18 mouse cellular contexts compared by ENCODE assay signal in genomic region chr7:126676631-126677220, GRCm38 (mm10). TPM values are rescaled to one million over a fixed set of nuclear protein-coding genes. Genes with fewer than 3 reads are reported as not detected.
DNase-seq lines count a peak whose midpoint lies in the region; ATAC-seq and TF ChIP-seq lines count a peak whose summit lies in the region.
"Had no signal": no experiment of that assay in that cellular context is flagged by ENCODE, and none has a peak within 500 bp of the region (broad histone marks: within the 10 kb centered on the region; RNA-seq: fewer than 3 reads in every experiment).

No protein-coding gene starts in this region.

- no peak for DNase-seq in heart, postnatal 10 days
- DNase-seq in liver, adult 2 months (ENCODE audit: extremely low read depth, low read depth, low spot score): no peak
- DNase-seq in liver: no peak
- no peak for DNase-seq in midbrain, embryonic 14.5 days
- DNase-seq: cerebellum, postnatal 14 days; embryo, embryonic 11 days; gastrocnemius, postnatal 14 days; layer of hippocampus, postnatal 36 days; retina, postnatal 1 day; right cerebral cortex, postnatal 4 days had no signal

- 64% methylated on average over 4 of the region's 4 CpGs for WGBS in heart, embryonic 16.5 days
- WGBS in liver, adult 2 months: 14% methylated on average over 4 of the region's 4 CpGs
- 77% methylated on average over 4 of the region's 4 CpGs for WGBS in midbrain, embryonic 14.5 days

- H3K9ac ChIP-seq in heart, embryonic 16.5 days (ENCODE audit: low read length): no peak overlapping the region
- peak overlapping the region; percentile 23 for H3K9ac ChIP-seq in liver, adult 2 months (ENCODE audit: low read depth, low read length)
- no peak overlapping the region for H3K9ac ChIP-seq in midbrain, embryonic 14.5 days (replicated peaks; ENCODE audit: low read length)
- H3K9ac ChIP-seq: embryonic facial prominence, embryonic 15.5 days; liver, embryonic 14.5 days; midbrain, embryonic 15.5 days had no signal

- intact Hi-C loops in heart, postnatal 10 days (cut with DNase I): no loop called here

- H3K9me3 ChIP-seq in heart, embryonic 16.5 days (replicated peaks; ENCODE audit: control insufficient read depth, low read length): no peaks in the 10 kb centered on the region
- H3K9me3 ChIP-seq in midbrain, embryonic 14.5 days (ENCODE audit: control insufficient read depth, low read length): no peaks in the 10 kb centered on the region
- H3K9me3 ChIP-seq: embryonic facial prominence, embryonic 15.5 days; forebrain, embryonic 10.5 days; midbrain, embryonic 15.5 days had no signal

- H3K79me2 ChIP-seq in liver, adult 2 months (ENCODE audit: control insufficient read depth, insufficient read depth, low read length): no peaks in the 10 kb centered on the region; the same call in 1 of the 2 replicates

- TF ChIP-seq POLR2A in liver, adult 2 months (IDR thresholded peaks at IDR 0.05; ENCODE audit: extremely low read depth, insufficient read depth, low read length): no peak
- no peak for TF ChIP-seq POLR2A in bone marrow macrophage, adult 2 months (IDR thresholded peaks at IDR 0.05; ENCODE audit: borderline replicate concordance, low read depth, low read length)

- no peaks in the 10 kb centered on the region for H3K27me3 ChIP-seq in heart, embryonic 16.5 days (ENCODE audit: control insufficient read depth, insufficient read depth, low read length)
- no peaks in the 10 kb centered on the region for H3K27me3 ChIP-seq in liver, adult 2 months (ENCODE audit: control insufficient read depth, insufficient read depth, low read length)
- no peaks in the 10 kb centered on the region for H3K27me3 ChIP-seq in midbrain, embryonic 14.5 days (ENCODE audit: control insufficient read depth, insufficient read depth, low read length)
- H3K27me3 ChIP-seq: embryonic facial prominence, embryonic 15.5 days; midbrain, embryonic 15.5 days had no signal

- peaks cover 17% of the 10 kb centered on the region for H3K4me1 ChIP-seq in heart, embryonic 16.5 days (ENCODE audit: control insufficient read depth, insufficient read depth, low read length)
- H3K4me1 ChIP-seq in liver, adult 2 months (ENCODE audit: control insufficient read depth, insufficient read depth, low read length): peaks cover 40% of the 10 kb centered on the region
- peaks cover 22% of the 10 kb centered on the region for H3K4me1 ChIP-seq in bone marrow macrophage, adult 2 months (ENCODE audit: control insufficient read depth, insufficient read depth, low read length)
- H3K4me1 ChIP-seq in brown adipose tissue, adult 24 weeks (ENCODE audit: control insufficient read depth, insufficient read depth, insufficient read length, low read length): peaks cover 18% of the 10 kb centered on the region
- no peaks in the 10 kb centered on the region for H3K4me1 ChIP-seq in midbrain, embryonic 14.5 days (ENCODE audit: control insufficient read depth, insufficient read depth, low read length)
- H3K4me1 ChIP-seq: embryonic facial prominence, embryonic 15.5 days; forebrain, embryonic 10.5 days; midbrain, embryonic 15.5 days had no signal

- peak overlapping the region; percentile 89 for H3K27ac ChIP-seq in heart, embryonic 16.5 days (ENCODE audit: low read length)
- peak overlapping the region; percentile 98 for H3K27ac ChIP-seq in liver, adult 2 months (replicated peaks; ENCODE audit: insufficient read depth, low read depth, low read length)
- H3K27ac ChIP-seq in bone marrow macrophage, adult 2 months (ENCODE audit: insufficient read depth, low read depth, low read length): peak overlapping the region; percentile 68
- peak overlapping the region; percentile 92 for H3K27ac ChIP-seq in brown adipose tissue, adult 24 weeks (replicated peaks; ENCODE audit: low read depth, low read length)
- H3K27ac ChIP-seq in midbrain, embryonic 14.5 days (replicated peaks; ENCODE audit: low read depth, low read length): no peak overlapping the region
- H3K27ac ChIP-seq: forebrain, embryonic 10.5 days; midbrain, embryonic 15.5 days had no signal

- no peak overlapping the region for H3K4me3 ChIP-seq in heart, embryonic 16.5 days (ENCODE audit: low read length)
- no peak overlapping the region for H3K4me3 ChIP-seq in liver, adult 2 months (ENCODE audit: insufficient read depth, low read depth, low read length)
- no peak overlapping the region for H3K4me3 ChIP-seq in bone marrow macrophage, adult 2 months (ENCODE audit: insufficient read depth, low read length)
- peak overlapping the region; percentile 76; the same call in 1 of the 2 replicates for H3K4me3 ChIP-seq in brown adipose tissue, adult 24 weeks (ENCODE audit: insufficient read depth, low read depth, low read length)
- no peak overlapping the region for H3K4me3 ChIP-seq in midbrain, embryonic 14.5 days (replicated peaks; ENCODE audit: low read depth, low read length)
- H3K4me3 ChIP-seq: embryonic facial prominence, embryonic 15.5 days; forebrain, embryonic 10.5 days; midbrain, embryonic 15.5 days had no signal

- TF ChIP-seq CTCF in liver, adult 2 months (IDR thresholded peaks at IDR 0.05; ENCODE audit: low read depth, low read length): no peak
- no peak for TF ChIP-seq CTCF in bone marrow macrophage, adult 2 months (IDR thresholded peaks at IDR 0.05; ENCODE audit: low read depth, low read length)

- H3K36me3 ChIP-seq in heart, embryonic 16.5 days (ENCODE audit: control insufficient read depth, insufficient read depth): peaks cover 14% of the 10 kb centered on the region
- peaks cover 23% of the 10 kb centered on the region for H3K36me3 ChIP-seq in liver, adult 2 months (ENCODE audit: control insufficient read depth, insufficient read depth, low read length)
- H3K36me3 ChIP-seq in midbrain, embryonic 14.5 days (ENCODE audit: control insufficient read depth, insufficient read depth, low read length): peaks cover 21% of the 10 kb centered on the region

- peak overlapping the region; percentile 51; the same call in 1 of the 2 replicates for H3K4me2 ChIP-seq in heart, embryonic 16.5 days (ENCODE audit: low read depth, low read length)
- H3K4me2 ChIP-seq in midbrain, embryonic 14.5 days (ENCODE audit: low read length): no peak overlapping the region
- H3K4me2 ChIP-seq: embryonic facial prominence, embryonic 15.5 days; midbrain, embryonic 15.5 days had no signal

- ATAC-seq in heart, embryonic 16.5 days (replicated peaks; ENCODE audit: extremely low read depth, insufficient read depth, low FRiP score): no peak
- no peak for ATAC-seq in midbrain, embryonic 14.5 days (ENCODE audit: low FRiP score, low TSS enrichment)
- ATAC-seq: hindbrain, embryonic 16.5 days; midbrain, embryonic 15.5 days had no signal

RNA-seq across cellular contexts. Expression of gene Sult1a1, which starts 0.5 kb away (rescaled TPM):
- 17.4 and 18.5 TPM in 2 replicates for polyA plus RNA-seq in heart, embryonic 16.5 days (2015; fragmentation: Nextera tagmentation; extraction: Ambion mirVana)
- 10 to 100 TPM; 12.0 to 32.5 TPM for total RNA-seq in heart, postnatal 10 days (2021)
- total RNA-seq in liver, adult 2 months (2014; rRNA removed): 661 and 727 TPM in 2 replicates
- 566 and 586 TPM in 2 replicates for polyA plus RNA-seq in liver, adult 2 months (2012; rRNA removed)
- 42.3 and 56.8 TPM in 2 replicates for polyA plus RNA-seq in bone marrow macrophage, adult 2 months (2012; ENCODE audit: insufficient read depth, insufficient read length, missing spikeins)
- polyA plus RNA-seq in brown adipose tissue, adult 24 weeks (2012; ENCODE audit: insufficient read depth, insufficient read length, missing spikeins): 40.9 and 98.4 TPM in 2 replicates
- polyA plus RNA-seq in midbrain, embryonic 14.5 days (2014; fragmentation: Nextera tagmentation; extraction: Ambion mirVana): 0.38 and 2.6 TPM in 2 replicates

RNA-seq across cellular contexts. Expression of gene Bola2, which starts 18.5 kb away (rescaled TPM):
- 75.4 and 85.6 TPM in 2 replicates for polyA plus RNA-seq in heart, embryonic 16.5 days (2015; fragmentation: Nextera tagmentation; extraction: Ambion mirVana)
- 10 to 100 TPM; 50.7 to 59.8 TPM for total RNA-seq in heart, postnatal 10 days (2021)
- total RNA-seq in liver, adult 2 months (2014; rRNA removed): 15.6 and 20.5 TPM in 2 replicates
- polyA plus RNA-seq in liver, adult 2 months (2012; rRNA removed): 35.6 and 37.7 TPM in 2 replicates
- polyA plus RNA-seq in bone marrow macrophage, adult 2 months (2012; ENCODE audit: insufficient read depth, insufficient read length, missing spikeins): 62.1 and 63.7 TPM in 2 replicates
- polyA plus RNA-seq in brown adipose tissue, adult 24 weeks (2012; ENCODE audit: insufficient read depth, insufficient read length, missing spikeins): 40.0 and 49.0 TPM in 2 replicates
- polyA plus RNA-seq in midbrain, embryonic 14.5 days (2014; fragmentation: Nextera tagmentation; extraction: Ambion mirVana): 128 and 164 TPM in 2 replicates

RNA-seq across cellular contexts. Expression of gene Slx1b, which starts 18.9 kb away (rescaled TPM):
- polyA plus RNA-seq in heart, embryonic 16.5 days (2015; fragmentation: Nextera tagmentation; extraction: Ambion mirVana): 6.6 and 6.7 TPM in 2 replicates
- total RNA-seq in heart, postnatal 10 days (2021): 1 to 10 TPM; 6.1 to 8.0 TPM
- 4.1 and 4.6 TPM in 2 replicates for total RNA-seq in liver, adult 2 months (2014; rRNA removed)
- polyA plus RNA-seq in liver, adult 2 months (2012; rRNA removed): 11.3 and 15.4 TPM in 2 replicates
- 8.4 and 11.6 TPM in 2 replicates for polyA plus RNA-seq in bone marrow macrophage, adult 2 months (2012; ENCODE audit: insufficient read depth, insufficient read length, missing spikeins)
- polyA plus RNA-seq in brown adipose tissue, adult 24 weeks (2012; ENCODE audit: insufficient read depth, insufficient read length, missing spikeins): 4.0 and 5.8 TPM in 2 replicates
- 10.6 and 13.7 TPM in 2 replicates for polyA plus RNA-seq in midbrain, embryonic 14.5 days (2014; fragmentation: Nextera tagmentation; extraction: Ambion mirVana)

RNA-seq across cellular contexts. Expression of gene Sgf29, which starts 27.6 kb away (rescaled TPM):
- polyA plus RNA-seq in heart, embryonic 16.5 days (2015; fragmentation: Nextera tagmentation; extraction: Ambion mirVana): 36.1 and 39.1 TPM in 2 replicates
- 10 to 100 TPM; 26.0 to 32.0 TPM for total RNA-seq in heart, postnatal 10 days (2021)
- 7.7 and 10.7 TPM in 2 replicates for total RNA-seq in liver, adult 2 months (2014; rRNA removed)
- polyA plus RNA-seq in liver, adult 2 months (2012; rRNA removed): 34.7 and 54.2 TPM in 2 replicates
- 28.6 and 31.7 TPM in 2 replicates for polyA plus RNA-seq in bone marrow macrophage, adult 2 months (2012; ENCODE audit: insufficient read depth, insufficient read length, missing spikeins)
- 18.3 and 20.6 TPM in 2 replicates for polyA plus RNA-seq in brown adipose tissue, adult 24 weeks (2012; ENCODE audit: insufficient read depth, insufficient read length, missing spikeins)
- polyA plus RNA-seq in midbrain, embryonic 14.5 days (2014; fragmentation: Nextera tagmentation; extraction: Ambion mirVana): 64.6 and 71.3 TPM in 2 replicates

RNA-seq across cellular contexts. Expression of gene Coro1a, which starts 30.9 kb away (rescaled TPM):
- 57.7 and 131 TPM in 2 replicates for polyA plus RNA-seq in heart, embryonic 16.5 days (2015; fragmentation: Nextera tagmentation; extraction: Ambion mirVana)
- total RNA-seq in heart, postnatal 10 days (2021): 10 to 100 TPM; 12.7 to 14.6 TPM
- total RNA-seq in liver, adult 2 months (2014; rRNA removed): 7.7 and 9.0 TPM in 2 replicates
- 10.6 and 22.7 TPM in 2 replicates for polyA plus RNA-seq in liver, adult 2 months (2012; rRNA removed)
- 622 and 668 TPM in 2 replicates for polyA plus RNA-seq in bone marrow macrophage, adult 2 months (2012; ENCODE audit: insufficient read depth, insufficient read length, missing spikeins)
- 8.5 and 10.0 TPM in 2 replicates for polyA plus RNA-seq in brown adipose tissue, adult 24 weeks (2012; ENCODE audit: insufficient read depth, insufficient read length, missing spikeins)
- polyA plus RNA-seq in midbrain, embryonic 14.5 days (2014; fragmentation: Nextera tagmentation; extraction: Ambion mirVana): 95.0 and 115 TPM in 2 replicates
